Mouse (Mus musculus): Measurements from ENCODE around the gene Ush2a. TPM values are rescaled to one million over a fixed set of nuclear protein-coding genes. Genes with fewer than 3 reads are reported as not detected.

Gene Ush2a
- polyA plus RNA-seq, 1 experiment from 2014 or later, result not detected

DNA sequence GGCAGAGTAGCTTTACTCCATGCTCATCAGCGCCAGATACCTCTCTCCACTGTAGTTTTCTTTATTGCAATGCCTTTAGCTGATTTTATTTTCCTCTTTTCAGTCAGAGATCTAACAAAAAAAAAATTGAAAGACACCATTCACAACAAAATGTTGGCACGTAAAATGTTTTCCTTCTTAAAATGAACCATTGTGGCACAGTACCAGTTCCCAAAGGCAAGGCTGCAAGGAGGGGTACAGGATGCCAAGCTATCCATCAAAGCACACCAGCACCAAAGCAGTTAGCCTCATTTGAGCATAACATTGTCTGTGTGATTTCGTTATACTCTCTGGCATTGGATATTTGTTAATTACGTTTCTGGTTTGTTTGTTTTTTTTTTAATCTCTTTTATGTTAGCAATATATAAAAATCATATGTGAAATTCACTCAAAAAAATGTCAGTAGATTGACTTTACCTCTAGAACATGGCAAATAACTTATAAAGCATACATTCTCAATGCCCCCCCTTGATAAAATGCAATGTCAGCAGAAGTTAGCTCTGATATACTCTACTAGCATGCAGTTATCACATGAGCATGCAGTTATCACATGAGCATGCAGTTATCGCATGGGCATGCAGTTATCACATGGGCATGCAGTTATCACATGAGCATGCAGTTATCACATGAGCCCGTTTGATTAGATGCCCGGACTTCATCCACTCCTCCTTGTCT, 510.9 kb downstream of the Ush2a start:
- no peaks in the 10 kb centered on the region for H3K36me3 ChIP-seq (ENCODE audit: inconsistent target)
- H3K27ac ChIP-seq, result no peak overlapping the region
- WGBS (ENCODE audit: missing documents), result 90% methylated on average over 6 of the region's 7 CpGs
- no peaks in the 10 kb centered on the region for H3K79me2 ChIP-seq (ENCODE audit: inconsistent target)
- H3K4me3 ChIP-seq (ENCODE audit: inconsistent target), result no peak overlapping the region

DNA sequence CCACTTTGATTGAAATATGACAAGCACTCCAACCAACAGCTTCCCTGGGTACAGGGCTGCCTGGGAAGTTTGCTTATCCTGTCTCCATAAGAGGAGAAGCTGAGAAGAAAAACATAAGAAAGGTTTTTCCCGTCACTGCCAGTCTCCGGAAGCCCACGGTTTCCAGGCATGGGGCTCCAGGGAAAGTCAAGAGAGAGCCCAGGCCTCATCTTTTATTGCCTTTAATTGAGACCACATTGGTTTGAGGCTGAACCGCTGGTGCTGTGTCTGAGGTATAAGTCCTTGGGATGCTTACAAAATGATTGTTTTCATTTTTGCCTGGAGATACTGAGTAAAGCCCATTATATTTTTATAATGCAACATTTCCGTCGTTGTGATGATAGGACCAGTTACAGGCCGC, 511.8 kb downstream of the Ush2a start:
- no peak overlapping the region for H3K4me3 ChIP-seq (ENCODE audit: inconsistent target)
- 86% methylated on average over 7 of the region's 7 CpGs for WGBS (ENCODE audit: missing documents)
- H3K79me2 ChIP-seq (ENCODE audit: inconsistent target), result no peaks in the 10 kb centered on the region
- H3K36me3 ChIP-seq (ENCODE audit: inconsistent target), result no peaks in the 10 kb centered on the region
- H3K27ac ChIP-seq, result no peak overlapping the region

DNA sequence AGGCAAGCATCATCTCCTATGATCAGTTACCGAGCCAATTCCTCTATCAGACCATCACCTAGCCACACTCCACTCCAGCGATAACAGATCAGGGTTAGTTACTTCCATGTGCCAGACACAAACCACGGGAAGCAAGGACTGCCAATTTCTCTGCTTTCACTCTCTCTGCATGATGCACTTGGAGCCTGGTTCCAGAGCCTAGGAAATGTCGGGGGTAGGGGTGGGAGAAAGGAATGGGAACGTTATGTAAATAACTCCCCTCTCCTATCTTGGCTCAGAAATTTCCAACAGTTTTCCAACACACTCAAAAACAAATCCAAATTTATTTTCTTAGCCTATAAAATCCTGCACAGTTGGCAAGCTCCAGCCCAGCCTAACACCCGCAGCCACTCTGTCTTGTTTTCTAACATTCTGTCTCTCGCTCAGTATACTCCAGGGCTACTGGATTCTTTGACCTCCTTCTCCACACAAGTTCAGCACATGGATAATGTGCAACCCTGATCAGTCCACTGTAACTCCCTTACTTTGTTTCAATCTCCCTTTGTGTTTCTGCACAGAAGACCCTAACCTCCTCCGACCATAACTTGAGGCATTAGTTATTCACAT, 515.8 kb downstream of the Ush2a start:
- no peaks in the 10 kb centered on the region for H3K36me3 ChIP-seq (ENCODE audit: inconsistent target)
- H3K27ac ChIP-seq, result no peak overlapping the region
- no peaks in the 10 kb centered on the region for H3K79me2 ChIP-seq (ENCODE audit: inconsistent target)
- H3K4me3 ChIP-seq (ENCODE audit: inconsistent target), result no peak overlapping the region
- WGBS (ENCODE audit: missing documents), result 83% methylated on average over 8 of the region's 8 CpGs

DNA sequence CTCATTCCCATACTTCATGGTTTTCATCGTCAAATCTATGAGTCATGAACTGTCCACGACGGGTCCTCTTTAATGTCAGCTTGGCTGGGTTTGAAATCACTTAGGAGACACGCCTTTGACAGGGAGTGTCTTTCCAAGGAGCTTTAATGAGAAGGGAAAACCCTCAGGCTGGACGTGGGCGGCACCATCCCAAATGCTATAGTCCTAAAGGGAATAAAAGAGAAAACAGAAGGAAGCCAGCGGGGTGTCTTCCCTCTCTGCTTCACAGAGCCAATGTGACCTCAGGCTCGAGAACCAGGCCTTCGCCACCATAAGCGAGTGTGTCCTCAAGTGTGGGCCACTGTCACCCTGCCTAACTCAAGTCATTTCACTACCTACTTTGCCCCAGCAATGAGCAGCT, 523.2 kb downstream of the Ush2a start:
- Histone ChIP-seq H3K4me3 (ENCODE audit: inconsistent target) (no peak overlapping the region), H3K36me3 (ENCODE audit: inconsistent target) (no peaks in the 10 kb centered on the region), H3K27ac (no peak overlapping the region), H3K79me2 (ENCODE audit: inconsistent target) (no peaks in the 10 kb centered on the region)
- 94% methylated on average over 10 of the region's 10 CpGs for WGBS (ENCODE audit: missing documents)

DNA sequence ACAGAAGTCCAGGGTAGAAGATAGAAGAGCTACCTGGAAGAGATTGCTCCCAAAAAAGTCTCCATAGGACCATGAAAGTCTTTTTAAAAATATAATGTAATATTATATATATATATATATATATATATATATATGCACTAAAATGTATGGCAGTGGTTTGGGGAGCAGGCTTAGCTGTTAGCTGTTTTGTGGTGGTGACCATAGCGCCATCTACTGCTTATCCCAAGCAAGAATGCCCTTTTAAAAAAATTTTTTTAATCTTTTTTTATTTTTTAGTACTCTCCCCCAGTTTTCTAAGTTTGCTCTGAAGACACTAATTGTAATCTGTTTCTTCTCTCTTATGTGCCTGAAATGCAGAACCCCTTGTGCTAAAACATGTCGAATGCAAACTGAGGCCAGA, 543.2 kb downstream of the Ush2a start:
- Histone ChIP-seq H3K27ac (no peak overlapping the region), H3K36me3 (ENCODE audit: inconsistent target) (no peaks in the 10 kb centered on the region), H3K79me2 (ENCODE audit: inconsistent target) (no peaks in the 10 kb centered on the region), H3K4me3 (ENCODE audit: inconsistent target) (no peak overlapping the region)
- WGBS (ENCODE audit: missing documents), result 17% methylated on average over 2 of the region's 2 CpGs

DNA sequence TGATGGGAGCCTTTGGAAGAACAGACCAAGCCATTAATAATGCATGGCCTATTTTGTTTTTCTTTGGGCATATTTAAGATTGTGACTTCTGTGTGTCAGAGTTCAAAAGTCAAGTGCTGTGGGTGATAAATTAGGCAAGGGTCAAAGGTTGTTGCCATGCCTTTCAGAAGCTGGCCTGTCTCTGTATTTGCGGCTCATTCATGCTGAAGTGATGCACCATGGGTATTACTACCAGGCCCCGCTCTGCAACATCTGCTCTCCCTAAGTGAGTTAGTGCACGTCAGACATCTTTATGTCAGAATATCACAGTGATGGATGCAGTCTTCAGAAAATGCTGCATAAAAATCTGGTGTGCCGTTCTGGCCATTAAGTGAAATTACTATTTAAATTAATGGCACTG, 544.0 kb downstream of the Ush2a start:
- H3K27ac ChIP-seq, result no peak overlapping the region
- 91% methylated on average over 4 of the region's 4 CpGs for WGBS (ENCODE audit: missing documents)
- H3K4me3 ChIP-seq (ENCODE audit: inconsistent target), result no peak overlapping the region
- H3K79me2 ChIP-seq (ENCODE audit: inconsistent target), result no peaks in the 10 kb centered on the region
- no peaks in the 10 kb centered on the region for H3K36me3 ChIP-seq (ENCODE audit: inconsistent target)

DNA sequence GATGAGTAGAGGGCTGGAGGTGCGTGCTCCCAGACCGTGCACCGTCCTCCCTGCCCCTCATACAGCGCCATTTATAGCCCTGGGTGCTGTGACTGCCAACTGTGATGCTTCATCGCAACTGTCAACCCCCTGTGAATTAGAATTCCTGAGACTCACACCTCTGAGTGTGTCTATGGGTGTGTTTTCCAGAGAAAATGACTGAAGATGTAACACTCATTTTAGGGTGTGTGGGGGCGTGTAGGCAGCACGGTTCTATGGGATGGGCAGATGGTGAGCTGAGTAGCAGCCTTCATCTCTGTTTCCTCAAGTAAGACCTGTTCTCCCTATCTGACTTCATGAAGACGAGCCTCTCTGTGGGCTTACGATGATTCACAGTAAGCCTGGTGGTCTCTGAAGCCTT, 548.8 kb downstream of the Ush2a start:
- H3K36me3 ChIP-seq (ENCODE audit: inconsistent target), result no peaks in the 10 kb centered on the region
- WGBS (ENCODE audit: missing documents), result 85% methylated on average over 9 of the region's 9 CpGs
- H3K4me3 ChIP-seq (ENCODE audit: inconsistent target), result no peak overlapping the region
- no peaks in the 10 kb centered on the region for H3K79me2 ChIP-seq (ENCODE audit: inconsistent target)
- H3K27ac ChIP-seq, result no peak overlapping the region

DNA sequence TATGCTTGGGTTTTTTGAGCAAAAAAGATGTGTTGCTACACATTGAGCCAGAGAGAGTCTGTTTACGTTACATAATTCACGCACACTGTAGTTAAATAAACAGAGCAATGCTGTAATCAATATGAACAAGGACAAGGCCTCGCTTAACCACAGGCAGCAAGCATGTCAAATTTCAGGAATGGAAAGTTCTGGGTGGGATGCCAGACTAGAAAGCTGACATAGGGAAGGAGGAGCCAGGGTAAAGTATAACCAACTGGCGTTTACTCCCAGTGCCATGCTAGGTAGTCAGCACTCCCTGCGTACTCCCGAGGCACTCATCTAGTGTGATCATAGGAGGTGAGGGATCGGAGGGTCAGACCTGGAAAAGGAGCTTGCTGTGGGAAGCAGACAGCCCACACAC, 553.2 kb downstream of the Ush2a start:
- 94% methylated on average over 7 of the region's 7 CpGs for WGBS (ENCODE audit: missing documents)
- no peaks in the 10 kb centered on the region for H3K36me3 ChIP-seq (ENCODE audit: inconsistent target)
- H3K79me2 ChIP-seq (ENCODE audit: inconsistent target), result no peaks in the 10 kb centered on the region
- no peak overlapping the region for H3K4me3 ChIP-seq (ENCODE audit: inconsistent target)
- H3K27ac ChIP-seq, result no peak overlapping the region

DNA sequence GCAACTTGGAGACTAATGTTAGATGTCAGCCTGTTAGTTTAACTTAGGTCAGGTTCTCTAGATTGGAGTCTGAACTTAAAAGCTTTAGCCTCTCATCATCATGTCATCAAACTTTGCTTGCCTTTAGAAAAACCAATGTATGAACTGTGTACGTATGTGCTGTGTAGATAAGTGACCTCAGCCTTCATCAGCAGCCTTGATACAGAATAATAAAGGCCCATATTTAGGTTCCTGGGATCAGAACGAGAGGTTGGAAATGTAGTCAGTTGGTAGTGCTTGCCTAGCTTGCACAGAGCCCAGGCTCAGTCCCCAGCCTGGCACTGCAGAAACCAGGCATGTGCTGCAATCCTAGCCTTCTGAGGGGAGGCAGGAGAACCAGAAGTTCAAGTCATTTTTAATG, 562.4 kb downstream of the Ush2a start:
- Histone ChIP-seq H3K27ac (no peak overlapping the region), H3K4me3 (ENCODE audit: inconsistent target) (no peak overlapping the region), H3K79me2 (ENCODE audit: inconsistent target) (no peaks in the 10 kb centered on the region), H3K36me3 (ENCODE audit: inconsistent target) (no peaks in the 10 kb centered on the region)
- 88% methylated on average over 2 of the region's 2 CpGs for WGBS (ENCODE audit: missing documents)

DNA sequence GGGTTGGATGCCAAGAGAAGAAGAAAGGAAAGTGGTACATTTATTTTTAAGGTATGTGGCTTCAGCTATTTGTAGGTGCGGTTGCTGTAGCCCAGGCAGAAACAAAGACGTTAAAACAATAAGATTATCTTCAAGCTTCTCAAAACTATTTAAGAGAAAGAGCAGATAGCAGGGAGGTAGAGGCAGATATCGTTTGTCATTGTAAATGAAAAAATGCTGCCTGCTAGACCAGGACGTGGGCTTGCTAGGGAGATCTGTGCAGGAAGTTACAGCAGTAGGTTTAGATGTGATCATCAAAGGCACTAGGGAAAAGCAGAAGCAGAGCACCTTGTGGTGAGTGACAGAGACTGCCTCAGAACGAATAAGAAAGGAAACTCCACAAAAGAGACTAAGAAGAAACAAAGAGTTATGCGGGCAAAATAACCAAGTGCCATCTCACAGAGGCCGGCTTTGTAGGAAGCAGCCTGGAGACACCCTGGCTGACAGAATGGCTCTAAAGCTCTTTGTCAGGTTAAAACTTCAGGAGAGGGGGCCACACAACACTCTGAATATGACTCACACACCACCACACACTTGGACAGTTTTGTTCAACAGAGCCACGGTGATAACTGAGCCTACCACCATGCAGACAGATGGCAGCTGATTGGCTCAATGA, 563.2 kb downstream of the Ush2a start:
- no peaks in the 10 kb centered on the region for H3K79me2 ChIP-seq (ENCODE audit: inconsistent target)
- 48% methylated on average over 8 of the region's 8 CpGs for WGBS (ENCODE audit: missing documents)
- no peak overlapping the region for H3K27ac ChIP-seq
- no peak overlapping the region for H3K4me3 ChIP-seq (ENCODE audit: inconsistent target)
- H3K36me3 ChIP-seq (ENCODE audit: inconsistent target), result no peaks in the 10 kb centered on the region

DNA sequence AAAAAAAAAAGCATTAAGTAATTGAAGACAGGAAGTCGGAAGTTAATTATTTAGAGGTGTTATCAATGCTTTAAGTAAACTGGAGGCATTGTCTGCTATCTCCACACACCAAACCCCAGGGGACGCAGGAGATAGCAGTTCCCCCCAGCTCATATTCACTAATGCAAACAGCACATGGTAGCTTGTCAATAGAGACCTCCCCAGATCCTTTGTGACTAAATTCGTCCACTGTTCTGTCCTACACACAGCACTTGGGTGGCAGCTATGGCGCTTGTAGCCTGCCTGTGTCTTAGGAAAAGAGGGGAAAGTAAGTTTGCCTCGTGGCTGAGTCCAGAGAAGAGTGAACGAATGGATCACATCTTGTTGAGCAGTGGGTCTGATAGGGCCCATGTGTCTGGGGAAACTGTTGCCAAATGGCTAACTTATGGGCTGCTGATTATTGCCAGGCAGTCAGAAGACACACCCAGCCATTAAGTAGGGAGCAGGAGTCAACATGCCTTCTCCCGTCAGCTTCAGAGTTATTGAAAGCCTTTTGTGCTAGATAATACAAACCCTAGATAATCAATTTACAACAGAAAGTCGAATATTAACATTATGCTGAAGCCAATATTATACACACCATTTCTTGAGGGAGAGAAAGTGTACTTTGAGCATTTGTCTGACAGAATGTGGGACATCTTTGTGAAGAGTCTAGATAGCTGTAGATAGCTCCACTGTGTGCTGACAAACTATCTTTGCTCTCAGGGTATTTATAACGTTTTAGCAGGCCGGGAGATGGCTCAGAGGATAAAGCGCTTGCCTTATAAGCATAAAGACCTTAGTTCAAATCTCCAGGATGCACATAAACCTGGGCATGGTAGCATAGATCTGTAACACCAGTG, 568.9 kb downstream of the Ush2a start:
- Histone ChIP-seq H3K36me3 (ENCODE audit: inconsistent target) (no peaks in the 10 kb centered on the region), H3K27ac (no peak overlapping the region), H3K79me2 (ENCODE audit: inconsistent target) (no peaks in the 10 kb centered on the region), H3K4me3 (ENCODE audit: inconsistent target) (no peak overlapping the region)
- 85% methylated on average over 11 of the region's 11 CpGs for WGBS (ENCODE audit: missing documents)

DNA sequence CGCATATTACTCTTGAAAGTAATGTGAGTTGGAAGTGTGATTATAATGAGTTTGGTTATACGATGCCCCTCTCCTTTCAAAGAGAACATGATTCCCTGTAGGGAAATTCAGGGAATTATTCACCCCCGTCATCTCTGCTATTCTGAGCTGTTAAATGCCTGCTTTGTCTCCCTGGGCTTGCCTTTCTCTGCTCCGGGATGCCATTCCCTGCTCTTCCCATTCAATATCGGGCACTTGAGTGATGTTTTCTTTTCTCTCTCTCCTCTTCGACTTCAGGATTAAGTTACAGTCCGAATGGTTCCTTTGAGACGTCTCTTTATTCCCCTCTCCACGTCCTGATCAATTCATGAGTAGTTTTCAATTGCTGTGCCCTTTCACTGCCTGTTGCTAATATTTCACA, 572.1 kb downstream of the Ush2a start:
- Histone ChIP-seq H3K79me2 (ENCODE audit: inconsistent target) (no peaks in the 10 kb centered on the region), H3K4me3 (ENCODE audit: inconsistent target) (no peak overlapping the region), H3K36me3 (ENCODE audit: inconsistent target) (no peaks in the 10 kb centered on the region), H3K27ac (no peak overlapping the region)
- 86% methylated on average over 9 of the region's 9 CpGs for WGBS (ENCODE audit: missing documents)

DNA sequence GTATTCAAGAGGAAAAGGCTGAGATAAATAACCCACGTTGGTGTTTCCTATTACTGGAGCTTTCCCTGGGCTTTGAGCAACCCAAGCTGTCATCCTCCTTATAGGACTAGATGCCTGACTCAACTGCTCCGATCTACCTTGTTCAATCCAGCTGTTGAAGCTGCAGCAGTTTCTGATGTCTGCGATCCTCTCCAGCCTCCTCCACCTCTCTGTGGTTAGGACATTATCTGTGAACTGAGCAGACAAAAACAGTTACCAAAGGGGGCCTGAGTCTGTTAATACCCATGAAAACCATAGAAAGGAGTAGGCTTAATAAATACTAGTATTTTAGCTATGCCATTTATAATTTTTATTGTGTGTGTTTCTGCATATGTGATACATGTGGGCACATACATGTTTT, 572.9 kb downstream of the Ush2a start:
- no peaks in the 10 kb centered on the region for H3K36me3 ChIP-seq (ENCODE audit: inconsistent target)
- H3K27ac ChIP-seq, result no peak overlapping the region
- 81% methylated on average over 3 of the region's 3 CpGs for WGBS (ENCODE audit: missing documents)
- no peaks in the 10 kb centered on the region for H3K79me2 ChIP-seq (ENCODE audit: inconsistent target)
- H3K4me3 ChIP-seq (ENCODE audit: inconsistent target), result no peak overlapping the region

DNA sequence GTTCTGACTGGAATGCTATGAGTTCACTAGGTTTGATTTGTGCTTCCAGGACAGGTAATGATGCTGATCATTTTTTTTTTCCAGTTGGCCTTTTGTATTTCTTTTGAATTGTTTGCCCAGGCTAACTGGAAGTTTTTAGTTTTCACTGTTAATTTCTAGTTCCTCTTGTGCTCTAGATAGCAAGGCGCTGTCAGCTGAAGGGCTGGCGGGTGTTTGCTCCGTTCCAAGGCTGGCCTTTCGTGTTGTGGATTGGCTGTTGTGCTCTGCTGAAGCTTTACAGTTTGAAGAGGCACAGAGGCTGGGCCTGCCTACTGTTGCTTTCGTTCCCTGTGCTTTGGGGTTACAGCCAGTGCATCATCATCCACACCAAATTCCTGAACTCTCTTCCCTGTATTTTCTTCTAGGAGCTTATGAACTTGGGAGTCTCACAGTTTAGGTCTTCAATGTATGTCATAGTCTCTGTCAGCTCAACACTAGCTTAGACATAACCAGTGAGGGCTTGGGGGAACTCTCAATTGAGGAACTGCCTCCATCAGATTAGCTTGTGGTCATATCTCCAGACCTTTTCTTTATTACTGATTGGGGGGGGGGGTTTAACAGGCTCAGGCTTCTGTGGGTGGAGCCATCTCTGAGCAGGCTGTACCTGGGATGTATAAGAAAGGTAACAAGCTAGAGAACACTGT, 575.9 kb downstream of the Ush2a start:
- Histone ChIP-seq H3K4me3 (ENCODE audit: inconsistent target) (no peak overlapping the region), H3K79me2 (ENCODE audit: inconsistent target) (no peaks in the 10 kb centered on the region), H3K27ac (no peak overlapping the region), H3K36me3 (ENCODE audit: inconsistent target) (no peaks in the 10 kb centered on the region)
- 65% methylated on average over 5 of the region's 5 CpGs for WGBS (ENCODE audit: missing documents)

Data from macrophage (primary cell).